Mouse (Mus musculus) layer of hippocampus, adult 11-12 months (tissue): ENCODE results near the gene Plekhg5.

Source experiments
- DNase-seq: peaks from one replicate; pipeline ENCODE4 v3.0.0; 2022; ENCODE audit warnings: low spot score

Plekhg5 gene

GRCm38 (mm10) chr4:152070494-152071396 lies 1.6 kb upstream of the Plekhg5 start:
- DNase-seq = no peak

- DNase-seq = no peak
These were observed 357 bp downstream of the Plekhg5 start for GRCm38 (mm10) chr4:152072655-152073054.

- DNase-seq = no peak
These were observed 1.4 kb downstream of the Plekhg5 start for GRCm38 (mm10) chr4:152073715-152074114.

GRCm38 (mm10) chr4:152074548-152074947 lies 2.2 kb downstream of the Plekhg5 start:
- no peak for DNase-seq

- DNase-seq = no peak
These were observed 4.9 kb downstream of the Plekhg5 start for GRCm38 (mm10) chr4:152077191-152077590.

GRCm38 (mm10) chr4:152078105-152078530 lies 5.8 kb downstream of the Plekhg5 start:
- no peak for DNase-seq

GRCm38 (mm10) chr4:152079261-152079660 lies 7.0 kb downstream of the Plekhg5 start:
- no peak for DNase-seq

- no peak for DNase-seq
These were observed 7.6 kb downstream of the Plekhg5 start for GRCm38 (mm10) chr4:152079931-152080330.

GRCm38 (mm10) chr4:152083611-152084220 lies 11.4 kb downstream of the Plekhg5 start:
- no peak for DNase-seq

- DNase-seq = no peak
These were observed 12.3 kb downstream of the Plekhg5 start for GRCm38 (mm10) chr4:152084616-152085015.

- peak; percentile 57 for DNase-seq
These were observed 14.4 kb downstream of the Plekhg5 start for GRCm38 (mm10) chr4:152086505-152087210.

- DNase-seq = no peak
These were observed 15.1 kb downstream of the Plekhg5 start for GRCm38 (mm10) chr4:152087211-152088081.

- peak; percentile 65 for DNase-seq
These were observed 15.8 kb downstream of the Plekhg5 start for GRCm38 (mm10) chr4:152088133-152088532.

- DNase-seq = peak; percentile 88
These were observed 16.3 kb downstream of the Plekhg5 start for GRCm38 (mm10) chr4:152088556-152089120.

- DNase-seq = no peak
These were observed 17.9 kb downstream of the Plekhg5 start for GRCm38 (mm10) chr4:152090191-152090590.

GRCm38 (mm10) chr4:152092751-152093293 lies 20.5 kb downstream of the Plekhg5 start:
- DNase-seq = no peak

GRCm38 (mm10) chr4:152094233-152094632 lies 21.9 kb downstream of the Plekhg5 start:
- no peak for DNase-seq

- DNase-seq = peak; percentile 75
These were observed 23.9 kb downstream of the Plekhg5 start for GRCm38 (mm10) chr4:152095937-152096910.

GRCm38 (mm10) chr4:152096927-152097326 lies 24.6 kb downstream of the Plekhg5 start:
- no peak for DNase-seq
